In genomic region chrX:106385304-106385703, GRCm38 (mm10) we compare ENCODE assay signal across 16 mouse cellular contexts.
DNase-seq lines count a peak whose midpoint lies in the region; ATAC-seq and TF ChIP-seq lines count a peak whose summit lies in the region.
"Had no signal": no experiment of that assay in that cellular context is flagged by ENCODE, and none has a peak within 500 bp of the region (broad histone marks: within the 10 kb centered on the region; RNA-seq: fewer than 3 reads in every experiment).

No protein-coding gene starts in this region.

- ATAC-seq in kidney, embryonic 15.5 days (replicated peaks; ENCODE audit: low FRiP score): no peak
- ATAC-seq in midbrain, embryonic 14.5 days (ENCODE audit: low FRiP score, low TSS enrichment): no peak
- no peak for ATAC-seq in midbrain, embryonic 11.5 days (ENCODE audit: low FRiP score)
- no peak for ATAC-seq in stomach, postnatal 0 days (ENCODE audit: low FRiP score, low TSS enrichment)

- H3K4me3 ChIP-seq in cerebellum, adult 2 months (replicated peaks; ENCODE audit: insufficient read depth, low read depth, low read length): no peak overlapping the region
- no peak overlapping the region for H3K4me3 ChIP-seq in kidney, embryonic 15.5 days (replicated peaks)
- H3K4me3 ChIP-seq in midbrain, embryonic 14.5 days (replicated peaks; ENCODE audit: low read depth, low read length): no peak overlapping the region
- H3K4me3 ChIP-seq in midbrain, embryonic 11.5 days (ENCODE audit: low read depth, low read length): no peak overlapping the region
- H3K4me3 ChIP-seq in stomach, postnatal 0 days (ENCODE audit: low read depth, low read length): no peak overlapping the region
- H3K4me3 ChIP-seq: limb, embryonic 15.5 days; myocyte; stomach, embryonic 15.5 days had no signal

- no peaks in the 10 kb centered on the region for H3K27me3 ChIP-seq in cerebellum, adult 2 months (ENCODE audit: control insufficient read depth, insufficient read depth, low read length)
- H3K27me3 ChIP-seq in kidney, embryonic 15.5 days: no peaks in the 10 kb centered on the region
- no peaks in the 10 kb centered on the region for H3K27me3 ChIP-seq in midbrain, embryonic 14.5 days (ENCODE audit: control insufficient read depth, insufficient read depth, low read length)
- no peaks in the 10 kb centered on the region for H3K27me3 ChIP-seq in midbrain, embryonic 11.5 days (ENCODE audit: control insufficient read depth, insufficient read depth, low read length)
- no peaks in the 10 kb centered on the region for H3K27me3 ChIP-seq in stomach, postnatal 0 days (ENCODE audit: control insufficient read depth, insufficient read depth, low read length)
- H3K27me3 ChIP-seq: limb, embryonic 15.5 days; stomach, embryonic 15.5 days had no signal

- no peak overlapping the region for H3K9ac ChIP-seq in kidney, embryonic 15.5 days
- no peak overlapping the region for H3K9ac ChIP-seq in midbrain, embryonic 14.5 days (replicated peaks; ENCODE audit: low read length)
- H3K9ac ChIP-seq in midbrain, embryonic 11.5 days (ENCODE audit: low read length): no peak overlapping the region
- H3K9ac ChIP-seq in stomach, postnatal 0 days (ENCODE audit: low read length): no peak overlapping the region
- H3K9ac ChIP-seq: limb, embryonic 15.5 days; stomach, embryonic 15.5 days had no signal

- H3K4me2 ChIP-seq in kidney, embryonic 15.5 days: no peak overlapping the region
- H3K4me2 ChIP-seq in midbrain, embryonic 14.5 days (ENCODE audit: low read length): no peak overlapping the region
- no peak overlapping the region for H3K4me2 ChIP-seq in midbrain, embryonic 11.5 days
- no peak overlapping the region for H3K4me2 ChIP-seq in stomach, postnatal 0 days (replicated peaks; ENCODE audit: low read depth)
- H3K4me2 ChIP-seq: limb, embryonic 15.5 days; stomach, embryonic 15.5 days had no signal

- no peak for TF ChIP-seq POLR2A in cerebellum, adult 2 months (IDR thresholded peaks at IDR 0.05; ENCODE audit: borderline replicate concordance, insufficient read depth, low read length)

- TF ChIP-seq CTCF in cerebellum, adult 2 months (IDR thresholded peaks at IDR 0.05; ENCODE audit: borderline replicate concordance, insufficient read depth, low read depth, low read length): no peak
- TF ChIP-seq CTCF in stomach, postnatal 0 days (IDR thresholded peaks at IDR 0.05; ENCODE audit: low read depth): peak; percentile 41

- peak; percentile 3 to 15 for DNase-seq in cerebellum, postnatal 10 days
- DNase-seq in cerebellum, adult 2 months: no peak
- DNase-seq in kidney, adult 9 months: peak; percentile 0
- peak; percentile 47 for DNase-seq in midbrain, embryonic 14.5 days
- no peak for DNase-seq in midbrain, embryonic 11.5 days (ENCODE audit: low spot score, missing footprints)
- no peak for DNase-seq in stomach, postnatal 0 days (ENCODE audit: low spot score)
- no peak for DNase-seq in cerebellum, adult 8-10 months
- DNase-seq: cerebellum, adult 11-12 months; heart, adult 18-20 months; kidney, postnatal 10 days; layer of hippocampus, postnatal 36 days; thymus, postnatal 4 days had no signal

- H3K27ac ChIP-seq in cerebellum, adult 2 months (ENCODE audit: insufficient read depth, low read length): no peak overlapping the region
- no peak overlapping the region for H3K27ac ChIP-seq in kidney, embryonic 15.5 days
- H3K27ac ChIP-seq in midbrain, embryonic 14.5 days (replicated peaks; ENCODE audit: low read depth, low read length): no peak overlapping the region
- H3K27ac ChIP-seq in midbrain, embryonic 11.5 days (ENCODE audit: low read depth, low read length): no peak overlapping the region
- H3K27ac ChIP-seq in stomach, postnatal 0 days (replicated peaks): no peak overlapping the region
- H3K27ac ChIP-seq: limb, embryonic 15.5 days; stomach, embryonic 15.5 days had no signal

- no peaks in the 10 kb centered on the region for H3K4me1 ChIP-seq in cerebellum, adult 2 months (ENCODE audit: control insufficient read depth, insufficient read depth, low read length)
- H3K4me1 ChIP-seq in kidney, embryonic 15.5 days: no peaks in the 10 kb centered on the region
- H3K4me1 ChIP-seq in midbrain, embryonic 14.5 days (ENCODE audit: control insufficient read depth, insufficient read depth, low read length): no peaks in the 10 kb centered on the region
- no peaks in the 10 kb centered on the region for H3K4me1 ChIP-seq in midbrain, embryonic 11.5 days (ENCODE audit: control insufficient read depth, insufficient read depth, low read length)
- H3K4me1 ChIP-seq in stomach, postnatal 0 days (replicated peaks; ENCODE audit: control insufficient read depth, insufficient read depth): no peaks in the 10 kb centered on the region
- H3K4me1 ChIP-seq: limb, embryonic 15.5 days; stomach, embryonic 15.5 days had no signal

- no peaks in the 10 kb centered on the region for H3K36me3 ChIP-seq in kidney, embryonic 15.5 days
- H3K36me3 ChIP-seq in midbrain, embryonic 14.5 days (ENCODE audit: control insufficient read depth, insufficient read depth, low read length): no peaks in the 10 kb centered on the region
- H3K36me3 ChIP-seq in midbrain, embryonic 11.5 days (ENCODE audit: control insufficient read depth, insufficient read depth, low read length): no peaks in the 10 kb centered on the region
- H3K36me3 ChIP-seq in stomach, postnatal 0 days (ENCODE audit: control insufficient read depth, insufficient read depth, low read length): no peaks in the 10 kb centered on the region
- H3K36me3 ChIP-seq: limb, embryonic 15.5 days; stomach, embryonic 15.5 days had no signal

- H3K9me3 ChIP-seq in kidney, embryonic 15.5 days (replicated peaks): no peaks in the 10 kb centered on the region
- no peaks in the 10 kb centered on the region for H3K9me3 ChIP-seq in midbrain, embryonic 14.5 days (ENCODE audit: control insufficient read depth, low read length)
- no peaks in the 10 kb centered on the region for H3K9me3 ChIP-seq in midbrain, embryonic 11.5 days (ENCODE audit: control insufficient read depth, low read length)
- no peaks in the 10 kb centered on the region for H3K9me3 ChIP-seq in stomach, postnatal 0 days (ENCODE audit: control insufficient read depth, low read length)
- H3K9me3 ChIP-seq: limb, embryonic 15.5 days; stomach, embryonic 15.5 days had no signal

- TF ChIP-seq EP300 in stomach, postnatal 0 days (optimal IDR thresholded peaks at IDR 0.05): no peak

Comparison
In these comparisons a context has a peak if more than half of its experiments do, and no peak if none do; other contexts are left out.
1. DNase-seq: peak in cerebellum, postnatal 10 days (2 of 2), kidney, adult 9 months (single experiment) and midbrain, embryonic 14.5 days (single experiment); none in cerebellum, adult 2 months (0 of 2), midbrain, embryonic 11.5 days (single experiment), stomach, postnatal 0 days (single experiment) and cerebellum, adult 8-10 months (single experiment).